ENCODE assay signal across 8 mouse cellular contexts in the genomic region with DNA sequence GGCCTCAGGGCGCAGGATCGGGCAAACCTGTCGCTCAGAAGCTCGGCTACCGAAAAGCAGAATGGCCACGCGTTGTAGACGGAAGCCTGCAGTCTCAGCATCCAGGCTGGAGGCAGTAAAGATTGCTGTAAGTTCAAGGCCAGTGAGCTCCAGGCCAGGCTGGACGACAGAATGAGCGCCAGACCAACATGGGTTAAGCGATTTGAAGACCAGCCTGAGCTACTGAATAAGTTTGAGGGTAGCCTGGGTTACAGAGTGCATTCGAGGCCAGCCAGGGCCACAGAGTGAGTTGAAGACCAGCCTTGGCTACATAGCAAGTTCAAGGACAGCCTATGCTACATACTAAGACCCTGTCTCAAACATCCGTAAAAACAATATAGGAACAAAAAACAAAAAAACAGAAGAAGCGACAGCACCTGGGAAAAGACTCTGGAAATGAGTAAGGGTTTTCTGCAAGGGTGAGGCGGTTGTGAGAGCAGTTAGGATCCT. TPM values are rescaled to one million over a fixed set of nuclear protein-coding genes. Genes with fewer than 3 reads are reported as not detected.
DNase-seq lines count a peak whose midpoint lies in the region; ATAC-seq and TF ChIP-seq lines count a peak whose summit lies in the region.

No protein-coding gene starts in this region.

- ATAC-seq in forebrain, embryonic 12.5 days (ENCODE audit: low FRiP score), result no peak
- ATAC-seq in liver, embryonic 14.5 days (ENCODE audit: insufficient read depth), result peak; percentile 3; the same call in 1 of the 2 replicates

- no peaks in the 10 kb centered on the region for H3K27me3 ChIP-seq in heart, embryonic 10.5 days (ENCODE audit: insufficient read depth, poor library complexity, severe bottlenecking)
- H3K27me3 ChIP-seq in CH12.LX (replicated peaks), result no peaks in the 10 kb centered on the region
- no peaks in the 10 kb centered on the region for H3K27me3 ChIP-seq in forebrain, embryonic 12.5 days
- H3K27me3 ChIP-seq in liver, embryonic 14.5 days (ENCODE audit: control insufficient read depth, insufficient read depth, low read length), result no peaks in the 10 kb centered on the region

- peak overlapping the region; percentile 88 for H3K4me2 ChIP-seq in CH12.LX (ENCODE audit: insufficient read depth, low read depth, poor library complexity, severe bottlenecking)
- peak overlapping the region; percentile 66 for H3K4me2 ChIP-seq in forebrain, embryonic 12.5 days
- peak overlapping the region; percentile 99 for H3K4me2 ChIP-seq in liver, embryonic 14.5 days (ENCODE audit: low read depth)

- peak overlapping the region; percentile 76 for H3K4me3 ChIP-seq in heart, embryonic 10.5 days
- peak overlapping the region; percentile 67 to 96 (median 93) for H3K4me3 ChIP-seq in CH12.LX (replicated peaks in 1 of 3; ENCODE audit: low read depth in 2 of 3, low read length in 2 of 3, poor library complexity in 1 of 3)
- peak overlapping the region; percentile 66 for H3K4me3 ChIP-seq in forebrain, embryonic 12.5 days (replicated peaks)
- peak overlapping the region; percentile 74 to 81 for H3K4me3 ChIP-seq in liver, embryonic 14.5 days (ENCODE audit: insufficient read depth in 1 of 2, low read depth in 2 of 2, low read length in 2 of 2)

- dilution Hi-C loops in CH12.LX (cut with MboI; ENCODE audit: extremely low pct_ligation_motif_present, extremely low pct_unique_long_range_greater_than_20kb, low sequenced_read_pairs), result no loop called here

- no peak for TF ChIP-seq CTCF in CH12.LX (conservative IDR thresholded peaks at IDR 0.05 in 1 of 2, IDR thresholded peaks at IDR 0.05 in 1 of 2; ENCODE audit: low read depth in 2 of 2, low read length in 2 of 2)
- TF ChIP-seq CTCF in liver, embryonic 14.5 days (IDR thresholded peaks at IDR 0.05; ENCODE audit: low read depth), result no peak

- no peaks in the 10 kb centered on the region for H3K9me3 ChIP-seq in heart, embryonic 10.5 days
- H3K9me3 ChIP-seq in CH12.LX (replicated peaks; ENCODE audit: low read length), result no peaks in the 10 kb centered on the region
- no peaks in the 10 kb centered on the region for H3K9me3 ChIP-seq in forebrain, embryonic 12.5 days
- H3K9me3 ChIP-seq in liver, embryonic 14.5 days (ENCODE audit: control insufficient read depth, low read length), result no peaks in the 10 kb centered on the region

- WGBS in heart, embryonic 10.5 days, result 3% methylated on average over 15 of the region's 15 CpGs
- WGBS in forebrain, embryonic 12.5 days, result 5% methylated on average over 15 of the region's 15 CpGs
- WGBS in liver, embryonic 14.5 days (ENCODE audit: insufficient replicate concordance), result 2% methylated on average over 15 of the region's 15 CpGs

- H3K4me1 ChIP-seq in heart, embryonic 10.5 days, result peaks cover 48% of the 10 kb centered on the region
- H3K4me1 ChIP-seq in CH12.LX (ENCODE audit: control insufficient read depth in 1 of 2, insufficient read depth in 2 of 2), result peaks cover 3 to 28% of the 10 kb centered on the region in 2 experiments; a peak in 3 of 4 replicates
- H3K4me1 ChIP-seq in forebrain, embryonic 12.5 days, result peaks cover 32% of the 10 kb centered on the region
- H3K4me1 ChIP-seq in liver, embryonic 14.5 days (replicated peaks; ENCODE audit: control insufficient read depth in 2 of 2, insufficient read depth in 2 of 2, low read length in 1 of 2), result peaks cover 7 to 11% of the 10 kb centered on the region in 2 experiments; a peak in 3 of 4 replicates

- peak overlapping the region; percentile 76 for H3K9ac ChIP-seq in CH12.LX (ENCODE audit: insufficient read depth, low read depth)
- peak overlapping the region; percentile 80 for H3K9ac ChIP-seq in forebrain, embryonic 12.5 days
- H3K9ac ChIP-seq in liver, embryonic 14.5 days (replicated peaks), result peak overlapping the region; percentile 83

- in situ Hi-C loops in CH12.LX (cut with MboI; ENCODE audit: low pct_ligation_motif_present, low pct_unique_long_range_greater_than_20kb, low sequenced_read_pairs), result no loop called here

- H3K36me3 ChIP-seq in heart, embryonic 10.5 days, result peaks cover 68% of the 10 kb centered on the region
- H3K36me3 ChIP-seq in CH12.LX (replicated peaks in 1 of 2; ENCODE audit: control insufficient read depth in 1 of 2, insufficient read depth in 1 of 2, low read length in 1 of 2), result peaks cover 43 to 66% of the 10 kb centered on the region in 2 experiments
- peaks cover 62% of the 10 kb centered on the region for H3K36me3 ChIP-seq in forebrain, embryonic 12.5 days (replicated peaks)
- H3K36me3 ChIP-seq in liver, embryonic 14.5 days (replicated peaks; ENCODE audit: control insufficient read depth, insufficient read depth, low read depth), result peaks cover 31% of the 10 kb centered on the region

- no peak for TF ChIP-seq EP300 in CH12.LX (IDR thresholded peaks at IDR 0.05; ENCODE audit: low read length)
- TF ChIP-seq EP300 in liver, embryonic 14.5 days (IDR thresholded peaks at IDR 0.05; ENCODE audit: low read depth), result no peak

- peaks cover 23% of the 10 kb centered on the region for H3K79me2 ChIP-seq in CH12.LX (replicated peaks; ENCODE audit: control insufficient read depth, extremely low read depth, insufficient read depth, poor library complexity, severe bottlenecking)

- no peak for TF ChIP-seq RAD21 in CH12.LX (IDR thresholded peaks at IDR 0.05; ENCODE audit: low read depth, low read length)

- no peak for TF ChIP-seq POLR2A in CH12.LX (IDR thresholded peaks at IDR 0.05; ENCODE audit: low read depth, low read length)

- H3K27ac ChIP-seq in heart, embryonic 10.5 days, result peak overlapping the region; percentile 92
- H3K27ac ChIP-seq in CH12.LX (ENCODE audit: insufficient read depth, low read depth), result peak overlapping the region; percentile 82
- peak overlapping the region; percentile 82 for H3K27ac ChIP-seq in forebrain, embryonic 12.5 days
- H3K27ac ChIP-seq in liver, embryonic 14.5 days, result peak overlapping the region; percentile 91

- DNase-seq in heart, embryonic 10.5 days (ENCODE audit: low spot score), result no peak
- no peak for DNase-seq in heart, adult 9 months (ENCODE audit: low spot score in 2 of 2)
- peak; percentile 50 for DNase-seq in CH12.LX (ENCODE audit: extremely low read depth)
- DNase-seq in liver, embryonic 14.5 days (ENCODE audit: low read depth in 3 of 3, low spot score in 3 of 3), result no peak
- DNase-seq in right cerebral cortex, postnatal 25 days, result no peak
- no peak for DNase-seq in cerebellum, postnatal 4 days (ENCODE audit: low spot score in 2 of 2)
- DNase-seq in urinary bladder, postnatal 4 days (ENCODE audit: low spot score in 2 of 2), result no peak

TF ChIP-seq in CH12.LX, 34 proteins besides CTCF, POLR2A, EP300 and RAD21 (continues in another document):
- TF ChIP-seq ELF1 (IDR thresholded peaks at IDR 0.05; ENCODE audit: low read depth, low read length) (no peak), POLR2AphosphoS2 (IDR thresholded peaks at IDR 0.05; ENCODE audit: low read depth, low read length) (peak; percentile 71; the same call in 1 of the 2 replicates), PAX5 (IDR thresholded peaks at IDR 0.05; ENCODE audit: low read length) (no peak), SIN3A (IDR thresholded peaks at IDR 0.05; ENCODE audit: low read length) (peak; percentile 74; the same call in 1 of the 2 replicates), IRF4 (IDR thresholded peaks at IDR 0.05; ENCODE audit: low read depth, low read length) (no peak)

RNA-seq across cellular contexts. Expression of gene Bcl2l12, which starts 0.5 kb away (rescaled TPM):
- 44.9 and 57.9 TPM in 2 replicates for polyA plus RNA-seq in heart, embryonic 10.5 days (2016; fragmentation: Nextera tagmentation; extraction: Ambion mirVana)
- total RNA-seq in CH12.LX (2012; rRNA removed), result 11.8 and 12.0 TPM in 2 replicates
- 9.2 and 9.8 TPM in 2 replicates for total RNA-seq in CH12.LX (2014; rRNA removed)
- polyA plus RNA-seq in CH12.LX (2012; ENCODE audit: insufficient read length, low read depth), result 10.8 and 12.6 TPM in 2 replicates
- polyA plus RNA-seq in forebrain, embryonic 12.5 days (2016; fragmentation: Nextera tagmentation; extraction: Ambion mirVana), result 57.8 and 66.4 TPM in 2 replicates
- polyA plus RNA-seq in liver, embryonic 14.5 days (2012; rRNA removed), result 11.4 and 14.4 TPM in 2 replicates
- 11.7 and 11.9 TPM in 2 replicates for polyA plus RNA-seq in liver, embryonic 14.5 days (2014; fragmentation: Nextera tagmentation; extraction: Ambion mirVana)

RNA-seq across cellular contexts. Expression of gene Irf3, which starts 0.5 kb away (rescaled TPM):
- polyA plus RNA-seq in heart, embryonic 10.5 days (2016; fragmentation: Nextera tagmentation; extraction: Ambion mirVana), result 61.8 and 71.1 TPM in 2 replicates
- total RNA-seq in CH12.LX (2012; rRNA removed), result 56.5 and 65.0 TPM in 2 replicates
- total RNA-seq in CH12.LX (2014; rRNA removed), result 33.5 and 39.0 TPM in 2 replicates
- polyA plus RNA-seq in CH12.LX (2012; ENCODE audit: insufficient read length, low read depth), result 79.7 and 87.7 TPM in 2 replicates
- polyA plus RNA-seq in forebrain, embryonic 12.5 days (2016; fragmentation: Nextera tagmentation; extraction: Ambion mirVana), result 72.4 and 73.0 TPM in 2 replicates
- 40.3 and 41.0 TPM in 2 replicates for polyA plus RNA-seq in liver, embryonic 14.5 days (2012; rRNA removed)
- polyA plus RNA-seq in liver, embryonic 14.5 days (2014; fragmentation: Nextera tagmentation; extraction: Ambion mirVana), result 28.0 and 32.1 TPM in 2 replicates

RNA-seq across cellular contexts. Expression of gene Prmt1, which starts 11.6 kb away (rescaled TPM):
- 563 and 740 TPM in 2 replicates for polyA plus RNA-seq in heart, embryonic 10.5 days (2016; fragmentation: Nextera tagmentation; extraction: Ambion mirVana)
- total RNA-seq in CH12.LX (2012; rRNA removed) (340 and 407 TPM in 2 replicates), CH12.LX (2014; rRNA removed) (220 and 231 TPM in 2 replicates)
- 608 and 642 TPM in 2 replicates for polyA plus RNA-seq in CH12.LX (2012; ENCODE audit: insufficient read length, low read depth)
- 585 and 631 TPM in 2 replicates for polyA plus RNA-seq in forebrain, embryonic 12.5 days (2016; fragmentation: Nextera tagmentation; extraction: Ambion mirVana)
- polyA plus RNA-seq in liver, embryonic 14.5 days (2012; rRNA removed), result 168 and 174 TPM in 2 replicates
- 50.4 and 51.2 TPM in 2 replicates for polyA plus RNA-seq in liver, embryonic 14.5 days (2014; fragmentation: Nextera tagmentation; extraction: Ambion mirVana)

RNA-seq across cellular contexts. Expression of gene Scaf1, which starts 18.2 kb away (rescaled TPM):
- 40.5 and 41.0 TPM in 2 replicates for polyA plus RNA-seq in heart, embryonic 10.5 days (2016; fragmentation: Nextera tagmentation; extraction: Ambion mirVana)
- total RNA-seq in CH12.LX (2012; rRNA removed) (15.5 and 18.2 TPM in 2 replicates), CH12.LX (2014; rRNA removed) (5.4 and 6.1 TPM in 2 replicates)
- polyA plus RNA-seq in CH12.LX (2012; ENCODE audit: insufficient read length, low read depth), result 38.9 and 41.9 TPM in 2 replicates
- polyA plus RNA-seq in forebrain, embryonic 12.5 days (2016; fragmentation: Nextera tagmentation; extraction: Ambion mirVana), result 47.4 and 52.0 TPM in 2 replicates
- polyA plus RNA-seq in liver, embryonic 14.5 days (2012; rRNA removed), result 16.2 and 16.9 TPM in 2 replicates
- 11.0 and 14.5 TPM in 2 replicates for polyA plus RNA-seq in liver, embryonic 14.5 days (2014; fragmentation: Nextera tagmentation; extraction: Ambion mirVana)

RNA-seq across cellular contexts. Expression of gene Rras, which starts 19.8 kb away (rescaled TPM):
- polyA plus RNA-seq in heart, embryonic 10.5 days (2016; fragmentation: Nextera tagmentation; extraction: Ambion mirVana), result 50.5 and 57.5 TPM in 2 replicates
- 5.0 and 10.6 TPM in 2 replicates for total RNA-seq in CH12.LX (2012; rRNA removed)
- total RNA-seq in CH12.LX (2014; rRNA removed), result 6.6 and 7.2 TPM in 2 replicates
- polyA plus RNA-seq in CH12.LX (2012; ENCODE audit: insufficient read length, low read depth), result 18.5 and 19.8 TPM in 2 replicates
- 11.4 and 13.8 TPM in 2 replicates for polyA plus RNA-seq in forebrain, embryonic 12.5 days (2016; fragmentation: Nextera tagmentation; extraction: Ambion mirVana)
- 16.3 and 19.7 TPM in 2 replicates for polyA plus RNA-seq in liver, embryonic 14.5 days (2012; rRNA removed)
- polyA plus RNA-seq in liver, embryonic 14.5 days (2014; fragmentation: Nextera tagmentation; extraction: Ambion mirVana), result 15.4 and 20.6 TPM in 2 replicates
